Mouse (Mus musculus): Measurements from ENCODE around the gene Gm49325. TPM values are rescaled to one million over a fixed set of nuclear protein-coding genes. Genes with fewer than 3 reads are reported as not detected.
"Not testable (repeated sequence)": the region's sequence is repeated elsewhere in the genome, so short reads cannot be mapped to it uniquely, and the experiment has no call there.

Gene Gm49325
- total RNA-seq, 2 experiments from 2014 or later: 21.0 TPM; not detected in 1

- no peak for DNase-seq
- intact Hi-C loops (cut with DNase I): no loop called here
Observed at GRCm38 (mm10) chr10:77667402-77667801, 61.4 kb downstream of the Gm49325 start.

- intact Hi-C loops (cut with DNase I): no loop called here
Observed at GRCm38 (mm10) chr10:77670710-77671109, 64.7 kb downstream of the Gm49325 start.

GRCm38 (mm10) chr10:77671519-77671918, 65.5 kb downstream of the Gm49325 start:
- no peak for DNase-seq
- intact Hi-C loops (cut with DNase I): no loop called here

More at GRCm38 (mm10) chr10:77670710-77671109, 64.7 kb downstream of the Gm49325 start:
- no peak for DNase-seq

- no peak for DNase-seq
- intact Hi-C loops (cut with DNase I): no loop called here
Observed at GRCm38 (mm10) chr10:77673765-77674164, 67.8 kb downstream of the Gm49325 start.

- DNase-seq: no peak
- intact Hi-C loops (cut with DNase I): no loop called here
Observed at GRCm38 (mm10) chr10:77677562-77677961, 71.6 kb downstream of the Gm49325 start.

GRCm38 (mm10) chr10:77682994-77683393, 77.0 kb downstream of the Gm49325 start:
- intact Hi-C loops (cut with DNase I): no loop called here
- DNase-seq: no peak

GRCm38 (mm10) chr10:77684181-77684580, 78.2 kb downstream of the Gm49325 start:
- intact Hi-C loops (cut with DNase I): no loop called here
- DNase-seq: no peak

- DNase-seq: no peak
- intact Hi-C loops (cut with DNase I): no loop called here
Observed at GRCm38 (mm10) chr10:77685895-77686664, 80.1 kb downstream of the Gm49325 start, which contains the start of gene Tspear. Gene Tspear (plus strand): TSS chr10:77686569.

- DNase-seq: no peak
- intact Hi-C loops (cut with DNase I): no loop called here
Observed at GRCm38 (mm10) chr10:77687021-77687420, 81.0 kb downstream of the Gm49325 start.

GRCm38 (mm10) chr10:77690356-77690807, 84.4 kb downstream of the Gm49325 start, which contains the start of gene Gm19402:
Gene Gm19402 (minus strand): TSS chr10:77690757.
- DNase-seq; intact Hi-C loops (cut with DNase I): not testable (repeated sequence)

Small RNAs within 50 kb of the gene (microRNA-seq; reads per million reads assigned to microRNA genes)
- gene Mir1930: 21.1 reads per million, percentile 36 among the genes with 10 or more reads in this experiment

Other genes with a start within 250 kb of the Gm49325 start
- gene Adarb1, start 187.9 kb upstream of the Gm49325 start, total RNA-seq (2021): 10 to 100 TPM; 64.3 to 70.4 TPM
- 10 to 100 TPM; 29.0 to 30.1 TPM for gene Fam207a, start 90.4 kb upstream of the Gm49325 start, total RNA-seq (2021)
- gene Itgb2, start 75.9 kb upstream of the Gm49325 start, total RNA-seq (2021): 1 to 10 TPM; 1.7 to 2.2 TPM
- gene Pttg1ip, start 24.5 kb upstream of the Gm49325 start, total RNA-seq (2021): 10 to 100 TPM; 54.7 to 62.7 TPM
- gene Sumo3, start 100 bp upstream of the Gm49325 start, total RNA-seq (2021): 100 to 1,000 TPM; 175 to 189 TPM
- gene Ube2g2, start 16.1 kb downstream of the Gm49325 start, total RNA-seq (2021): 10 to 100 TPM; 45.1 to 47.6 TPM
- not detected for gene Tspear, start 80.4 kb downstream of the Gm49325 start, total RNA-seq (2021)
- gene Gm19402, start 84.6 kb downstream of the Gm49325 start, total RNA-seq (2021): not detected
- gene Gm9508, start 91.0 kb downstream of the Gm49325 start, total RNA-seq (2021): not detected
- not detected for gene Gm10272, start 100.4 kb downstream of the Gm49325 start, total RNA-seq (2021)
- not detected for gene Gm10024, start 105.3 kb downstream of the Gm49325 start, total RNA-seq (2021)
- not detected for gene Gm10142, start 109.6 kb downstream of the Gm49325 start, total RNA-seq (2021)
- gene Krtap12-1, start 114.4 kb downstream of the Gm49325 start, total RNA-seq (2021): not detected
- gene Gm10100, start 120.3 kb downstream of the Gm49325 start, total RNA-seq (2021): not detected
- not detected for gene Gm18596, start 136.4 kb downstream of the Gm49325 start, total RNA-seq (2021)
- not detected for gene Gm9736, start 145.2 kb downstream of the Gm49325 start, total RNA-seq (2021)
- not detected for gene Gm3233, start 153.5 kb downstream of the Gm49325 start, total RNA-seq (2021)
- gene Gm3238, start 165.1 kb downstream of the Gm49325 start, total RNA-seq (2021): not detected
- not detected for gene Gm7138, start 170.7 kb downstream of the Gm49325 start, total RNA-seq (2021)
- gene Gm3250, start 176.3 kb downstream of the Gm49325 start, total RNA-seq (2021): not detected
- not detected for gene Gm7137, start 182.0 kb downstream of the Gm49325 start, total RNA-seq (2021)
- gene Gm9639, start 188.9 kb downstream of the Gm49325 start, total RNA-seq (2021): not detected
- gene Gm19668, start 192.9 kb downstream of the Gm49325 start, total RNA-seq (2021): not detected
- gene Gm9507, start 205.6 kb downstream of the Gm49325 start, total RNA-seq (2021): not detected
- gene Gm2696, start 208.5 kb downstream of the Gm49325 start, total RNA-seq (2021): not detected
- gene Krtap10-4, start 220.9 kb downstream of the Gm49325 start, total RNA-seq (2021): not detected
- gene Krtap10-10, start 229.8 kb downstream of the Gm49325 start, total RNA-seq (2021): not detected
- not detected for gene Gm36176, start 240.6 kb downstream of the Gm49325 start, total RNA-seq (2021)
- gene Gm10318, start 246.7 kb downstream of the Gm49325 start, total RNA-seq (2021): not detected

Data from left cerebral cortex, postnatal 4 days (tissue).